Mouse (Mus musculus) thymus, postnatal 10 days (tissue): ENCODE measurements around the gene Sh3rf1.

Source experiments
- DNase-seq, 2 experiments: peaks; one replicate each; pipeline ENCODE4 v3.0.0; 2021; ENCODE audit warnings: low spot score in 2 of 2

Gene Sh3rf1

DNA sequence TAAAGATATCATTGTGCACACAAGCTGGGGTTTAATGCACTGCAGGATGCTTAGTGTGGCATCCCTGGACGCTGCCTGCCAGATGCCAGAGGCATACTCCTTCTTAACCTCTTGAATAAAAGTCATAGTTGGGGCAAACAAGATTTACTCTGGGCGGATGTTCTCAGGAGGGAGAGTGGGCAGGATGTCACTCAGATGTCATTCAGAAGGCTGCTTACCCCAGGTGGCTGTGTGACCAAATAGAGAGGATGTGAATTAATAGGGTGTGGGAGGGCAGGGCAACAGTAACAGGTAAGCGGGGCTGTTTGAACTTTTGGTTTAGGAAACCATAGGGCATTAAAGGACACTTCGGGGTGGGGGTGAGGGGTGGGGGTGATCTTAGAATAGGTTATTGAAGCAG lies 37.7 kb downstream of the Sh3rf1 start:
- no peak for DNase-seq

DNA sequence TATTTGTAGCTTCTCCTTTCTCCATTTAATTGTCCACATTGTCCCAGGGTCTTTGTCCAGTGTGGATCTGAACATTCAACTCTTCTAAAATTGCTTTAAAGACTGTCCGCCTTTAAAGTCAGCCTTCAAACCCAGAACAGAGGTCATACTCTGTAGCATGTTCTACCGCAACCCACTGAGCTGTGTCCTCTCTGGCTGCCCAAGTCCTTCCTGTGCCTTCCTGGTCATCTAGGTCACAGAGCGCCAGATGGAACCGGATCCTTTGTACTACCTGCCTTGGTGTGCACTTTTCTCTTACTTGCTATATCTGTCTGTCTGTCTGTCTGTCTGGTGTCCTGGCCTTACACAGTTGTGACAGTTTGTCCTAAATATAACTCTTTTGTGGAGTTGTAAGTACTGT lies 40.0 kb downstream of the Sh3rf1 start:
- no peak for DNase-seq

DNA sequence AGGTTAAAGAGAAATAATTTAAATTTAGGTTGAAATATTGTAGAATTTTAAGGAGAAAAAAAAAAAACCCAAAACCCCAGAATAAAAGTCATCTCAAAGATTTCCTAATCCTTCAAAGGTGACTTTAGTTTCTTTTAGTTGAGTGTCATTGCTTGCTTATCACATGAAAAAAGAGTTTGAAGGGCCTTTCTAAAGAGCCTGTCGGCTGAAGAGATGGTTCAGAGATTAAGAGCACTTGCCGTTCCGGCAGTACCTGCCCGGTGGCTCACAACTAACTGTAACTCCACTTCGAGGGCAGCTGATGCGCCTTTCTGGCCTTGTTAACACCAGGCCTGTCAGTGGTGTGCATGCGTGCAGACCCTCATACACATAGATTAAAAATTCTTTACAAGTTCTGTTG lies 41.2 kb downstream of the Sh3rf1 start:
- DNase-seq: no peak

DNA sequence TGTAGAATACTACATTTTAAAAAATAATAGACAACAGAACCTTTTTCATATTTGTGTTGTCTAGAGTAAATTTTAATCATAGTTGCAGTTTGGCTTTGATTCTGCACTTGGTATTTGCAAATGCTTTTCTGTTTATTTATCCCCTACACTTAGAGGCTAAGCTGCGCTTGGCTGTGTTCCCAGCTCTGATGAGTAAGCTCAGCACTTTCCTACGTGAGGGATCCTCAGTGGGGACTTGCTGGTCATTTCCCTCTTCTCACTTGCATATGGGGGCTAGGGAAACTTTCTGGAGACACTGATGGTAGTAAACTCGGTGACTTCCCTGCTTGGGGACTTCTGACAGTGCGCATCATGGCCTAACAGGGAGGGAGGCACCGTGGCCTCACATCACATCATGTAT lies 41.7 kb downstream of the Sh3rf1 start:
- DNase-seq: no peak

DNA sequence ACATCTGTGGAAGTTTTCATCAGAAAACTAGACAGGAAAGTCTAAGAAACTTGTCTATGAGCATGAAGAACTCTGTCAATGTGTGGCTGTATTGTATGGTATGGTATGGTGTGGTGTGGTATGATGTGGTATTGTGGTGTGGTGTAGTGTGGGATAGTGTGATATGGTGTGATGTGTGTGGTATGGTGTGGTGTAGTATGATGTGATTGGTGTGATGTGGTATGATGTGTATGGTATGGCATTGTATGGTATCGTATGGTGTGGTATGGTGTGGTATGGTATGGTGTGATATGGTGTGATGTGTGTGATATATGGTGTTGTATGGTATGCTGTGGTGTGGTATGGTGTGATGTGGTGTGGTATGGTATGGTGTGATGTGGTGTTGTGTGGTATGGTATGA lies 43.4 kb downstream of the Sh3rf1 start:
- no peak for DNase-seq

DNA sequence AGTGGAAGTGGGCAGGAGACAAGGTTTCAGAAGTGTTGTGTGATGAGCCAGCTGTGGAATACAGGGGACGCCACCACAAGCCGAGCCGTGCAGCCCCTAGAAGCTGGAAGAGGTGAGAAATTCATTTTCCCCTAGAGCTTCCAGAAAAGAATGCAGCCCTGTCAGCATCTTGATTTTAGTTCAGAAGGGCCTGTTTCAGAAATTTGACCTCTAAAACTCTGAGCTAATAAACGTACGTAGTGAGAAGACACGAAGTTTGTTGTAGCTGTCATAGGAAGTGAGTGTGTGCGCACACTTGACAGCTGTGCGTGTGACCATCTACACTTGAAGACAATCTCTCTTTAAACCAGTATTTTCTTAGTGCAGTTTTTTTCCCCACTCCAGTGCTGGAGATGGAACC lies 44.0 kb downstream of the Sh3rf1 start:
- DNase-seq: no peak

DNA sequence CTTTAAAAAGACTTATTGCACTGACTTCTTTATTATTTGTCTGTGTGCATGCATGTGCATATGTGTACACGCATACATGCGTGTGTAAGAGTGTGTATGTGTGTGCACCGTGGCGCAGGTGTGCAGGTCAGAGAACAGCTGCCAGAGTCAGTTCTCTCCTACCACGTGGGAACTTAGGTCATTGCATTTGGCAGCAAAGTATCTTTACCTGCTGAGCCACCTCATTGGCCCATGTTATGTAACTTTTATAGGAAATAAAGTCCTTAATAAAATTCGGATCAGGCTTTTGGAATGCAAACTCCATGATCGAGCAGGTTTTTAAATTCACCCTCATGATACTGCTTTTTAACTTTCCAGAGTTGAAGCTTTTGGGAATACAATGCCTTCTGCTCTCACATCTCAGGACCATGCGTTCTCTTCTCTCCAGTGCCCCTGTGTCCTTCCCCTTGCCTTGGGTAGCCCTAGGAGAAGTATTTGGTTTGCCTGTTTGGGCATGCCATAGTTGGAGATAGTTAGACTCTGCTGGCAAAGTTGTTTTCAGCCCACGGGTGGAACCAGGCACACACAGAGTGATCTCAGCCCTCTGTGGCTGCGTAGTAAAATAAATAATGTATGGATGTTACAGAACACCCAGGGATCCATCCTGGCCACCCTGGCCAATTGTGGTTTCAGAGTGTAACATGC lies 44.7 kb downstream of the Sh3rf1 start:
- no peak for DNase-seq

DNA sequence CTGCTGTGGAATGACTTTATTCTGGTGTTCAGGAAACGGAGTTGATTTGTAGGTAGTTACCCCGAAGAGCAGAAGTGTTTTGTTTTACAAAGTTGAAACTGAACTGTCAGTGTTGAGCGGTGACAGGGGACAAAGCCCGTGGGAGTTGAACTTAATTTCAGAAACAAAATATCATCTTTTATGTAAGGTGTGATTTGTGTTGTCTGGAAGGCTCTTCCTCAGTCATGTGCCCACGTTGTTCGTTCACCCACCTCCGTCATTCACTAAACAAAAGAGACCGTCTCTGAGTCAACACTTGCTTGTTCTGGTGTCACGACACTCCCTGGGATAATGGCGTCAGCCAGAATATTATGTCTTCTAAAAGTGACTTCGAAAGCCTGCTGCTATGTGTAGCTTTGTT lies 46.3 kb downstream of the Sh3rf1 start:
- no peak for DNase-seq

DNA sequence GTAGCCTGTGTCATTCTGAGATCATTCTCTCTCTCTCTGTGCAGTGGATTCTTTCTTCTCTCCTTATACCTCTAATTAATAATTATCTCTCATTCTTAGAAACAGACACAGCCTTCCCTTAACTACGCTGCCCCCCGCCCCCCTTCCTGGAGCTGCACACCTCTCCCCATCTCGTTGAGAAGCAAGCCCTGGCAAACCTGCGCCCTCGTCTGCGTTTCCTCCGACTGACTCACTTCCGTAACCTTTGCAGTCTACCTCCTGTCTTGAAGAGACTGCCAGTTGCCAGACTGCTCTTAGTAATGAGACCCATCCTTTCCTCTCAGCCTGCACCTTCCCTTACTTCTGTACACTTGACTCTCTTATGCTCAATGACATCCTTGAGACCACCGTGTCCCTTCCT lies 46.9 kb downstream of the Sh3rf1 start:
- no peak for DNase-seq

DNA sequence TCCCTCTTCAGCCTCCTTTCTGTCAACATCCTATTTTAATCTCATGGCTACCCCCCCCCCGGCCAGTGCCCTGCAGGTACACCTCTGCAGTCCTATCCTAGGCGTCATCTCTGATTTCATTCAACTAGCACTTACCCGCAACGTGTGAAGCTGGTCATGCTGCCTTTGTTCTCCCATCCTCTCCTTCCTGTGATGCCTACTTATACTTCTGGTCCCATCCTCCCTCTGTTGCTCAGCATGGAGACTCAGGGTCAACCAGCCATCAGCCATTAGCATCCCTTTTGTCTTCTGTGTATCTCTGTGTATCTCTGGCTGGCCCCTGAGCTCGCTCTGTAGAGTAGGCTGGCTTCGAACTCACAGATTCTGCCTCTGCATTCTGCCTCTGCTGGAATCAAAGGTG lies 47.3 kb downstream of the Sh3rf1 start:
- no peak for DNase-seq

DNA sequence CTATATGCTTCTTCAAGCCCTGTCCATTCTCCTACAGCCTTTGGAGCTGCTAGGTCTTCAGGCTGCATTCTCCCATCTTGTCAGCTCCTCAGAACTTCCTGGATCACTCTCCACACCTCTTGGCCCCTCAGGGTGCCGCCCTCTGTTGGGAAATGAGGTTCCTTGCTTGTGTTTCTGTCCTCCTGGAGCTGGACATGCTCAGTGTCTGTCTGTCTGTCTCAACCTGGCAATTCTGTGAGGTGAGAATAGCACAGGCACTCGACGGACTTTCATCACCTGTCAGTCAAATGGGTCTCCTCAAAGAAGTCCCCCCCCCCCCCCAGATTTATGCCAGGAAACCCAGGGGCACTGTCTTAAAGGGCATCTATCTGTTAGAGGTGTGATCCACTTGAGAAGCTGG lies 49.2 kb downstream of the Sh3rf1 start:
- no peak for DNase-seq

DNA sequence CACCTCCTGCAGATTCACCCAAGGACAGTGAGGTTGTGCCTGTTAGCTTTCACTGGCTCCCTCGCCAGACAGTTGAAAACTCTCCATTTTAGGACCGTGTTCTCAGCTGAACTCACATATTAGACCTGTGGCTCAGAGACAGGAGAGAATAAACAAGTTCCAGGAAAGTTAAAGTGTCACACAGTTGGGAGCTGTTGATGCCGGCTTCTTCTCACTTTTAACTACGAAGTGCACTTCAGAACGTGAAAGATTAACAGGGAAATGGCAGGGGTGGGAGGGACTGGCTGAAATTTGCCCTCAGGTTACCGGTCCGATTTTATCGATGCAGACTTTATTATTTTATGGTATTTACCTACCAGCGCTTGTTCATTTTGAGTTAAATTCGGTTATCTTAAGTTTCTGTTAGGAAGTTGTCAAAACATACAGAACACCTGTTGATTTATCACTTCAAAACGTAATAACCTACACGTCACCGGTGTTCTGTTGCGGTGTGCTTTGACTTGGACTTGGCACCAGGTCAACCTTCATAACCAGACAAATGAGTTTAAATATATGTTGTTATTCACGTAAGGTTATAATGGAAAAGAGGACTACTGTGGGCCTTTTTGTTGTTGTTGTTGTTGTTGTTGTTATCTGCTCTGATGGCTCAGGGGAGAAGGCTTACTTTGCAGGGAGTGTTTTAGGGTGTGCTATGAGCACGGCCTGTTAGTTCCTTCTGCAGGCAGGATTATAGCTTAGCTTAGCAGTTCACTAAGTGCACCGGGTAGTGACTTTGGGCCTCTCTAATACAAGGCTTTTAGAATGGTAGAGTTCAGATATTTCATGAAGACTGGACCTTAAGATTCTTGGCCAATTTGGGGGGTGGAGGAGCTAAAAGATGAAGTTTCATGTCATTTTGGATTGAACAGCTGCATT lies 49.9 kb downstream of the Sh3rf1 start:
- DNase-seq: no peak

DNA sequence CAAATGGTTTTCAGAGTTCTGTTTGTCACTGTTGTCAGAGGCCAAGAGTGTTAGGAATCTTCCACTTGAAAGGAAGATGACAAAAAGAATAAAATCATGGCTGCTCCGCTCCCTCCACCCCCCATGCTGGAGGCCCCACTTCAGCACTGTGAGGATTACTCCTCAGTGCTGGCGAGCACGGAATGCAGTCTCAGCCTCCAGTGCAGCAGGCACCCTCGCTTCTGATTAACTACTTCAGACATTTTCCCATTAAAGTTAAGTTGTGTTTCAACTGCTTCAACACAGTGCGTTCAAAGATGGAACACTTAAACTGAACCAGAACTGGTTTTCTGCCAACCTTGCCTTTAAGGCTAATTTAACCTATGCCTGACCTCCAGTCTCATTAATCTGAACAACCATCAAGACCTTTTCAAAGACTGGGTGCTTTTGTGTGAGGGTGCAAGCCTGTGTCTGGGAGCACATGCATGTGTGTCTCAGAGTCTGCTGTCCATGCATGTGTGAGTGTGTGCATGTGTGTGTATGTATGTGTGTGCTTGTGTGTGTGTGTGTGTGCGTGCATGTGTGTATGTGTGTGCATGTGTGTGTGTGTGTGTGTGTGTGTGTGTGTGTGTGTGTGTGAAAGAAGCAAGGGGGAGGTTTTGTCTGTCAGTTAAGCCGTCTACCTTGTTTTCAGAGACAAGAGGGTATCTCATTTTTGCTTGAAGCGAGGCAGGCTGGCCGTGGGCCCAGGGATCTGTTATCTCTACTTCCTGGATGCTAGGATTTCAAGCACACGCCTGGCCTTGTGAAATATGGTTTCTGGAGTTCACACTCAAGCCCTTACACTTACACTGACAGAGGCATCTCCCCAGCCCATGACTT lies 51.2 kb downstream of the Sh3rf1 start:
- no peak for DNase-seq

DNA sequence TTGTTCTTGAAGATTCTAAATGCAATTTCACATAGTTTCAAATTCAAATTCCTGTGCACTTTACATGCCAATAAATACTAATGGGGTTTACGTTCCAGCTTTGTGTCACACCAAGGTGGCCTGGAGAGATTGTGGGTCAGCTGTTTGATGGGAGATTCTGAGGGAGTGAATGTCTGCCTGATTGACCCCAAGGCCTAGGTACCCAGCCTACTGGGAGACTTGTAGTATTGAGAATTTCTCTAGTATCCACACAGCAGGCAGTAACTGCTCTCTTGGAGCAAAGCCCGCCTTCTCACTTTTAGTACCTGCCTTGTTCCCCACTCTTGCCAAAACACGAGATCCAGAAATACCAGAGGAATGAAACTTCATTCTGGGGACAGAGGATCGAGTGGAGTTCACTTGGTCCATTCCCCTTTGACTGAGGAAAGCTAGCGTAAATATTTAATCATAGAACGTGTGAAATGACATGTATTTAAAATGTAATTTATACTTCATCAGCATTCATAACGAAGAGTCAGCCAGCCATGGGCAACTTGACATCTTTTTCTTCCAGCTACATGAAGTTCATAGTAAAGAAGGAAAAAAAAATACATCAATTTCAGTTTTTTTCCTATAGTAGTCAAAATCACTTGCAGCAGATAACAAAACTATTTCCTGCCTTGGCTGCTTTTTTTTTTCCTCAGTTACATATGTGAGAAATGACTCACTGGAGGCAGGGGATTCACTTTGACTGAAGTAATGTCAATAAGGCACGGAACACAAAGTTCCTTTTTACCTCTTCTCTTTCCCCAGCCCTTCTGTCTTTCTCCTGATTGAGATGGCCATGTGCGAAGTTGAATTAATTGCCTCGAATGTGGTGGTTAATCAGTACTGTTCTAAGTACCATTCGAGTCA lies 52.0 kb downstream of the Sh3rf1 start:
- DNase-seq: no peak

DNA sequence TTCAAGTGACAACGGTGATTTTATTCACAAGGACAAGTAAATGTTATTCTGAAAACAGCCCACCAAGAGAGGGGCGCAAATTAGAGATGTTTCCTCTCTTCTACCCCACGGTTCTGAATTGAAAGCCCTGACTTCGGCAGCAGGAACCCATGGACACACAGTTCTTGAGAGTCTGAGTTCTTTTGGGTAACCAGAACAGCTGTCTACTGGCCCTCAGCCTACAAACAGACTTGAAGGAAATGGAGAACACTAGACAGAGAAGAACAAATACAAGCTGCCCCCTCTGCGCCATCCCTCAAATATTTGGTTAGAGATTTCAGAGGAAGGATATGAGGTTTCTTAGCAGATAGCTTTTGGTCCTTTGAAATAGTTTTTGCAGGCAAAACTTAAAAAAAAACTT lies 52.7 kb downstream of the Sh3rf1 start:
- DNase-seq: no peak

DNA sequence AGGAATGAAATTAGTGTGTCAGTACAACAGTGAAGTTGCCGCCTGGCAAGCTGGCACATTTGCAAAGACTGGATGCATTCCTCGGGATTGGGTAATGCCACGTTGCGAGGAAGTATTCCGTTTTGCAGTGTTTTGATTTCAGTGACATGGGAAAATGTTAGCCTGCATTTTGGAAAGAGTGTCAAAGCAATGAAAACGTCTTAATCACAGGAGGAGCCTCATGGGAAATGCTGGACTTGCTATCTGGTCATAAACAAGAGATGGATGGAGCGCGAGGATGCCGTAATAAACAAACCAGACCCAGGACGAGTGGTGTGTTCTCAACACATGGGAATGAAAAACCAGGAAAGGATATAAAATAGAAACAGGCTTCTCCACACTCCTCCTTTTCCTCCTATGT lies 55.4 kb downstream of the Sh3rf1 start:
- no peak for DNase-seq

DNA sequence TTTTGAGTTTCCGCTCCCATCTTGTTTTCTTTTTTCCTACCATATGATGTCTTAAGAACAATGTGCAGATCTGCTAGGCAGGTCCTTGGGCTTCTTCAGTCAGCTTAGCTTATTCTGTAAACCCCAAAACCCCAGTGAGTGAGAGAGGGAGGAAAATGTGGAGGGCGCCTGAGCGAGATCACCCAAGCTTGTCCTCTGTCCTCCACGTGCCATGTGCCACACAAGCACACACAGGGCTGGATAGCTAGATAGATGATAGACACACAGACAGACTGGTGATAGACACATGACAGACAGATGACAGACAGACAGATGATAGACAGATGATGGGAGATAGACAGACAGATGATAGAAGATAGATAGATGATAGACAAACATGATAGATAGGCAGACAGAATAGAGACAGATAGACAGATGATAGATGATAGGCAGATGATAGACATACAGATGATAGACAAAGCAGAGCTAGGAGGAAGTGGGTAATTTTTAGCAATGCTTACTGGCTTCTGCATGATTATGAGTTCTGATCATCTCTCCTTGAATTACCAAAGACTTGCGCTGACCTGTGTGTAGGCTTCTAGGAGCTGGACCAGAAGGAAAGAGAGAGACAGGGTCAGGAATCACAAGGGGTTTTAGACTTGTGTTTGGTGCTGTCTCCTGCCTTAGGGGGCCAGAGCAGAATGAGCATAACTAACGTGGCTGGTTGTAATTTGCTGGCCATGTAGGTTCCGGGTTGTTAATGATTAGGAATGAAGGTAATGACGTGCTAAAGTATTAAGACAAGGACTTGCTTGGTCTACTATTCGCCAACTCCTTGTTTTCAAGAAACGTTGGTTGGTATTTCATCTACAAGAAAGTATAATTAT lies 58.9 kb downstream of the Sh3rf1 start:
- DNase-seq: no peak

DNA sequence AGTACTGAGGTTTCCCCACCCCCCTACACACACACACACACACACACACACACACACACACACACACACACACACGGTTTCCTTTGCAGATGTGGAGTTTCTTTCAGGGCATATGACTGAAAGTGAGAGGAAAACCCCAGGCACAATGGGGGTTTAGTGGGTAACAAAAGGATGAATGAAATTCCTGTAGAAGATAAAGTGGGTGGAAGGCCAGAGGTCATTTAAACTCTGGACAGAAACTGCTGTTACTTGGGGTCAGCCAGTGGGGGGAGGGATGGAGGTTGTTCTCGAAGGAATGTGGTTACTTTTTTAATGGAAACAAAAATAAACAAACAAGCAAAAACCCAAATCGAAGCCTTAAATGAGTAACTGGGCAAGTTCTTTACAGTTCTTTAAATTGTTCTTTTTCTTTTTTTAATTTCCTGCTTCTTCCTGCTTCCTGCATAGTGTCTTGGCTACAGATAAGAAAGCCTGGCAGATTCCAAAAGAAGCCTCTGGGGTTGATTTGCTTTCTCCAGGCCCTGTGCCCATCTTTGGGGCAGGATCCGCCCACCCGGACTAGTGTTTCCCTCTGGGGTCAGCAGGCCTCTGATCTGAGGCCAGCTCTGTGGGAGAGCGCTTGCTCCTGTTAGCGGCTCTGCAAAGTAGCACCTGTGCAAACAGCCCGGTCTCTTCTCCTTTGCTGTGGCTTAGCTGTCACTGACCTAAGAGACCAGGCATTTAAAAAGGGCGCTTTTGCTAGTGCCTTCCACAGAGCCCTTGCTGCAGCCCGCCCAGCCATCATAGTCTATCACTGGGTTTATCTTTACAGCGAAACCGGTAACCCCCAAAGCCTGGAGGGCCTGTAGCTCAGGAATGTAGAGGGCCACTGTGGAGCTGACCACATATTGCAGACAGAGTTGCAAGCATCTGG lies 59.8 kb downstream of the Sh3rf1 start:
- peak in 1 of 2 experiments; percentile 14 for DNase-seq

DNA sequence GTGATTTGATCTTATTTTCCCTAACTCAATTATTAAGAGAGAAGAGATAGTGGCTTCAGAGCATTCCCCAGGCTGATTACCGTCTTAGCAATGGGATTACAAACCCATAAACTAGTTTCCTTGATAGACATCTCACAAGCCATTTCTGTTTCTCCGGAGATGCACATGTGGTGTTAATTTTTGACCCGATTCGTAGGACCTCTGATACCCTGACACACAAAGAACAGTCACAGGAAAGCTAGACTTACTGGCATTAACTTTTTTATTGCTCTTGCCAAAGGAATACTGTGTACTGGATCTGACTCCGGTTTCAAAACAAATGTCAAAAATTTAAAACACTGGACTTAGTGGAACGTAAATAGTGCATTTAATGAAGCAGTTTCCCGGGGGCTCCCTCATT lies 62.2 kb downstream of the Sh3rf1 start:
- no peak for DNase-seq
